Mouse (Mus musculus) neutrophil, adult 83 days (primary cell): Measurements from ENCODE around the gene Adgrv1. TPM values are rescaled to one million over a fixed set of nuclear protein-coding genes. Genes with fewer than 3 reads are reported as not detected.

Experiments
- total RNA-seq, 2 experiments: library from RNA; stranded (reverse); gene quantifications; one replicate each; pipeline ENCODE4 v1.2.4; 2023

Gene Adgrv1
- total RNA-seq, result under 1 TPM; 0.22 to 0.75 TPM

GRCm38 (mm10) chr13:81632720-81633415, at the start of gene Adgrv1:
Gene Adgrv1 (minus strand): TSS chr13:81633154.

DNA sequence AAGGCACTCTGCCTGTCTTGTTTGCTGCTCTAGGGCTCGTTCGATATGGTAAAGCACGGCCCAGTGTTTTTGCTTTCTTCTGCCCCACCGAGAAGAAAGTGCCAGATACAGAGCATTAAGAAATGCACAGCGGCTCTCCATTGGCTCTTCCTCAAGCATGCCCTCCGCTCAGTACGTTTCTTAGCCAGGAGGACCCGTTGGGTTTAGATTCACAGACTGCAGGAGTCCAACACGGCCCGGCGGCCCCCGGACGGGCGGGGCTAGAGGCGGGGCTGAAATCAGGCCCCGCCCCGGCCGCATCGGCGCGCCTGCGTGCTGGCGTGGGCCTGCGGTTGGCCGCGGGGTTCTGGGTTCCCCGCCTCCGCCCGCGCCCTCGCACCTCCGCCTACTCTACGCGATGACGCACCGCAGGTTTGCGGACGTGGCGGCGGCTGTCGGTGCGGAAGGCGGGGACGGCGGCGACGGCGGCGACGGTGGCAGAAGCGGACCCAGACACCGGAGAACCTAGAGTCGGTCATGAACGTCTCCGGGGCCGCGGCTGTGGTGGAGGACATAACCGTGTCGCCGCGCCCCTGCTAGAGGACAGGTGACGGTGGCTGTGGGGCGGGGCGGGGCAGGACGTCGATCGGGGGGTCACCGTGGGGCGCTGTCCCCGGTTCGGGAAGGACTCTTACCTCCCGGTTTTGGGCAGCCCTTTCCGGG, 24.5 kb upstream of the Adgrv1 start, which contains the start of gene Lysmd3:
TSS of gene Lysmd3 (plus strand) at position 313 of the 702 bp plus-strand sequence.

Other genes starting within 250 kb of the Adgrv1 start
- gene Lysmd3, start 24.5 kb upstream of the Adgrv1 start, total RNA-seq, result 10 to 100 TPM; 17.1 to 20.5 TPM
- 1 to 10 TPM; 1.9 to 3.9 TPM for gene Polr3g, start 77.9 kb upstream of the Adgrv1 start, total RNA-seq
- gene Mblac2, start 78.2 kb upstream of the Adgrv1 start, total RNA-seq, result 1 to 10 TPM; 3.1 to 5.1 TPM
- gene Cetn3, start 149.9 kb upstream of the Adgrv1 start, total RNA-seq, result 10 to 100 TPM; 49.4 to 51.3 TPM